Mouse (Mus musculus) ovary, adult 10 weeks (tissue): Measurements from ENCODE around the gene Ltn1. TPM values are rescaled to one million over a fixed set of nuclear protein-coding genes. Genes with fewer than 3 reads are reported as not detected.

Source experiments
- polyA plus RNA-seq: library from polyadenylated mRNA; stranded (reverse); fragments of 350-450 nt; fragmentation: Illumina TruSeq; extraction: RNeasy Lipid Tissue Mini Kit (QIAGEN cat#74804); gene quantifications from one replicate; pipeline ENCODE4 v1.2.3, GENCODE M21; 2014

Ltn1 gene
- 57.2 TPM for polyA plus RNA-seq

GRCm38 (mm10) chr16:87432033-87432814, at the start of gene Ltn1:
TSS of gene Ltn1 (minus strand) at chr16:87432612.

DNA sequence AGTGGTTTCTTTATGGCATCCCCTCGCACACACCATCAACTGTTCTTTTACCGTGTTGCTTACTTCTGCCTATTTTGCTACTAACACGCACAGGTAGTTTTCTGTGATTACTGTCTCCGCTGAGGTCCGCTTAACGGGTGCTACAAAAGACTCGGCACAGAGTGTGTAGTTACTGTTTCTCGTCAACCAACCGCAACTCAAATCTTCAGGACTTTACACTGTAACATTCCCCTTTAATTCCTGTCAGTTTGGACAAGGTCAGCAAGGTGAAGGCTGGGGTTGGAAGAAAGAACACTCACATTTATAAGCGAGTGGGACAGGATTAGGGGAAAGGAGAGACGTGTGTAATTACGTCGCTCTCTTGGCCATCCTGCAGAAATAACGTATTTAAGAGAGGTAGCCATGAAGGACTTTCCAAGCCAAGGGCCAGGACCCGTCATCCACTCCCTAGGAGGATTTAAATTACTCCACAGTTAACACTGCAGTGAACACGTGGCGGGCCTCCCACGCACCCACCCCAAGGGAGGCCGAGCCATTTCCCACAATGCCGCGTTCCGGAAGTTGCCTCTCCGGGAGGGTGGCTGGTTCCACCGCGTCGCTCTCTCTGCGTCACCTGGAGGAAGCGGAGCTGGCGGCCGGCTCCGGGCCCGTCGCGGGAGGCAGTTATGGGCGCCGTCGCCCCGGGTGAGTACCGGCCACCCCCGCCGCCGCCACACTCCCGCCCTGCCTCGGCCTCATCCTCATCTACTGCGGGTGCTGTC, 22.2 kb upstream of the Ltn1 start, which contains the start of gene Usp16:
Gene Usp16 (plus strand): TSS at position 285 of the 761 bp plus-strand sequence.

GRCm38 (mm10) chr16:87440184-87440686, 7.8 kb upstream of the Ltn1 start, which contains the start of gene Rwdd2b:
TSS of gene Rwdd2b (minus strand) at chr16:87440573.

GRCm38 (mm10) chr16:87354075-87354583, 78.3 kb downstream of the Ltn1 start, which contains the start of gene N6amt1:
TSS of gene N6amt1 (plus strand) at chr16:87354185.

Other genes starting within 250 kb of the Ltn1 start
- gene N6amt1, start 78.4 kb downstream of the Ltn1 start, polyA plus RNA-seq = 25.4 TPM
- gene Rwdd2b, start 8.0 kb upstream of the Ltn1 start, polyA plus RNA-seq = 7.9 TPM
- 120 TPM for gene Usp16, start 22.1 kb upstream of the Ltn1 start, polyA plus RNA-seq
- 584 TPM for gene Cct8, start 63.3 kb upstream of the Ltn1 start, polyA plus RNA-seq
- gene Map3k7cl, start 120.7 kb upstream of the Ltn1 start, polyA plus RNA-seq = 14.5 TPM